Mouse (Mus musculus) liver, embryonic 15.5 days (tissue): ENCODE results near the gene Rbms3. TPM values are rescaled to one million over a fixed set of nuclear protein-coding genes. Genes with fewer than 3 reads are reported as not detected.

Experiments
- ATAC-seq: fragments of 200-750 bp; cut with Nextera tagmentation; 2 replicates; pipeline ENCODE4 v1.8.0; 2017; ENCODE audit warnings: moderate number of reproducible peaks, mild to moderate bottlenecking, moderate library complexity; ENCODE audit not compliant: insufficient read depth
- H3K27ac ChIP-seq: fragments of 300-500 bp; sonication (generic); replicated peaks from 2 replicates; pipeline ENCODE4 v1.5.1; 2015; ENCODE audit warnings: mild to moderate bottlenecking, inconsistent platforms
- H3K27me3 ChIP-seq: fragments of 300-500 bp; sonication (generic); 2 replicates; pipeline ENCODE4 v1.6.1; 2015; ENCODE audit warnings: mild to moderate bottlenecking, inconsistent platforms
- H3K36me3 ChIP-seq: fragments of 300-500 bp; sonication (generic); replicated peaks from 2 replicates; pipeline ENCODE4 v1.6.1; 2015; ENCODE audit warnings: moderate library complexity, mild to moderate bottlenecking, inconsistent platforms
- H3K4me1 ChIP-seq: fragments of 300-500 bp; sonication (generic); replicated peaks from 2 replicates; pipeline ENCODE4 v1.6.1; 2015; ENCODE audit warnings: inconsistent platforms
- H3K4me2 ChIP-seq: fragments of 300-500 bp; sonication (generic); 2 replicates; pipeline ENCODE4 v1.6.1; 2015; ENCODE audit warnings: moderate library complexity, mild to moderate bottlenecking, inconsistent platforms
- H3K4me3 ChIP-seq: fragments of 300-500 bp; sonication (generic); replicated peaks from 2 replicates; pipeline ENCODE4 v1.5.1; 2015; ENCODE audit warnings: mild to moderate bottlenecking, inconsistent platforms
- H3K9ac ChIP-seq: fragments of 300-500 bp; sonication (generic); 2 replicates; pipeline ENCODE4 v1.6.1; 2015; ENCODE audit warnings: moderate library complexity, mild to moderate bottlenecking, inconsistent platforms
- H3K9me3 ChIP-seq: fragments of 300-500 bp; sonication (generic); replicated peaks from 2 replicates; pipeline ENCODE4 v1.6.1; 2016; ENCODE audit warnings: inconsistent platforms
- WGBS: fragments of 180-500 bp; shearing (Covaris S2); methylation state at CpG from one replicate; pipeline ENCODE4 v1.1.7; 2015; ENCODE audit warnings: mixed read lengths; ENCODE audit not compliant: insufficient replicate concordance; 5-methylcytosine and 5-hydroxymethylcytosine counted together
- polyA plus RNA-seq: library from polyadenylated mRNA; unstranded; fragments of >200 nt; fragmentation: Nextera tagmentation; extraction: Ambion mirVana; gene quantifications from 2 replicates; pipeline ENCODE4 v1.2.1, GENCODE M21; 2015

The Rbms3 gene
- 3.0 and 3.3 TPM in 2 replicates for polyA plus RNA-seq

- no peak for ATAC-seq
Measured at GRCm38 (mm10) chr9:117629771-117630170, at the start of gene Rbms3. Rbms3 (minus strand) TSS chr9:117629913.

GRCm38 (mm10) chr9:117673311-117673710 is 43.6 kb upstream of the Rbms3 start:
- Histone ChIP-seq H3K4me3 (no peak overlapping the region), H3K9ac (no peak overlapping the region), H3K36me3 (no peaks in the 10 kb centered on the region), H3K27me3 (no peaks in the 10 kb centered on the region), H3K27ac (no peak overlapping the region), H3K9me3 (no peaks in the 10 kb centered on the region), H3K4me2 (no peak overlapping the region), H3K4me1 (no peaks in the 10 kb centered on the region)
- 46% methylated on average over 5 of the region's 5 CpGs for WGBS
- ATAC-seq, result no peak

More at GRCm38 (mm10) chr9:117629771-117630170, at the start of gene Rbms3:
- Histone ChIP-seq H3K27ac (no peak within 1 kb of the TSS), H3K27me3 (no peaks in the 10 kb centered on the region), H3K4me1 (no peaks in the 10 kb centered on the region), H3K9ac (no peak within 1 kb of the TSS), H3K4me3 (no peak within 1 kb of the TSS), H3K36me3 (no peaks in the 10 kb centered on the region), H3K4me2 (no peak within 1 kb of the TSS), H3K9me3 (no peaks in the 10 kb centered on the region)
- 71% methylated on average over 9 of the region's 9 CpGs for WGBS

- no peak overlapping the region for H3K4me2 ChIP-seq
- H3K4me1 ChIP-seq, result no peaks in the 10 kb centered on the region
- H3K36me3 ChIP-seq, result no peaks in the 10 kb centered on the region
- no peak overlapping the region for H3K4me3 ChIP-seq
- no peak for ATAC-seq
- no peak overlapping the region for H3K27ac ChIP-seq
- H3K9ac ChIP-seq, result no peak overlapping the region
- 60% methylated on average over 2 of the region's 2 CpGs for WGBS
- H3K27me3 ChIP-seq, result no peaks in the 10 kb centered on the region
- H3K9me3 ChIP-seq, result no peaks in the 10 kb centered on the region
Measured at GRCm38 (mm10) chr9:117654626-117655025, 24.9 kb upstream of the Rbms3 start.

- no peak for ATAC-seq
- WGBS, result 14% methylated on average over 5 of the region's 5 CpGs
- Histone ChIP-seq H3K9ac (no peak overlapping the region), H3K4me2 (no peak overlapping the region), H3K27me3 (no peaks in the 10 kb centered on the region), H3K9me3 (no peaks in the 10 kb centered on the region), H3K36me3 (no peaks in the 10 kb centered on the region), H3K4me1 (no peaks in the 10 kb centered on the region), H3K4me3 (no peak overlapping the region), H3K27ac (no peak overlapping the region)
Measured at GRCm38 (mm10) chr9:117653641-117654040, 23.9 kb upstream of the Rbms3 start.

GRCm38 (mm10) chr9:117646131-117646530 is 16.4 kb upstream of the Rbms3 start:
- H3K4me3 ChIP-seq, result no peak overlapping the region
- H3K9ac ChIP-seq, result no peak overlapping the region
- no peaks in the 10 kb centered on the region for H3K27me3 ChIP-seq
- no peaks in the 10 kb centered on the region for H3K36me3 ChIP-seq
- no peak overlapping the region for H3K4me2 ChIP-seq
- no peak for ATAC-seq
- H3K27ac ChIP-seq, result no peak overlapping the region
- 45% methylated on average over 2 of the region's 2 CpGs for WGBS
- no peaks in the 10 kb centered on the region for H3K9me3 ChIP-seq
- no peaks in the 10 kb centered on the region for H3K4me1 ChIP-seq

- WGBS, result 61% methylated on average over 4 of the region's 4 CpGs
- H3K36me3 ChIP-seq, result no peaks in the 10 kb centered on the region
Measured at GRCm38 (mm10) chr9:117641090-117641782, 11.5 kb upstream of the Rbms3 start.

GRCm38 (mm10) chr9:117638623-117639185 is 9.0 kb upstream of the Rbms3 start:
- Histone ChIP-seq H3K9me3 (0 out of 2 replicates have a peak, but pooled peaks cover 6% of the 10 kb centered on the region), H3K36me3 (no peaks in the 10 kb centered on the region), H3K4me1 (no peaks in the 10 kb centered on the region), H3K4me2 (no peak overlapping the region), H3K9ac (no peak overlapping the region), H3K27ac (no peak overlapping the region), H3K4me3 (no peak overlapping the region), H3K27me3 (no peaks in the 10 kb centered on the region)
- 64% methylated on average over 5 of the region's 5 CpGs for WGBS
- ATAC-seq, result no peak

More at GRCm38 (mm10) chr9:117641090-117641782, 11.5 kb upstream of the Rbms3 start:
- 0 out of 2 replicates have a peak, but pooled peaks cover 3% of the 10 kb centered on the region for H3K9me3 ChIP-seq
- H3K4me1 ChIP-seq, result no peaks in the 10 kb centered on the region
- ATAC-seq, result no peak
- no peak overlapping the region for H3K4me3 ChIP-seq
- no peaks in the 10 kb centered on the region for H3K27me3 ChIP-seq
- H3K4me2 ChIP-seq, result no peak overlapping the region
- no peak overlapping the region for H3K27ac ChIP-seq
- no peak overlapping the region for H3K9ac ChIP-seq

GRCm38 (mm10) chr9:117636492-117636891 is 6.8 kb upstream of the Rbms3 start:
- no peak overlapping the region for H3K4me2 ChIP-seq
- H3K4me3 ChIP-seq, result no peak overlapping the region
- H3K27ac ChIP-seq, result no peak overlapping the region
- no peaks in the 10 kb centered on the region for H3K4me1 ChIP-seq
- 0 out of 2 replicates have a peak, but pooled peaks cover 6% of the 10 kb centered on the region for H3K9me3 ChIP-seq
- no peaks in the 10 kb centered on the region for H3K36me3 ChIP-seq
- no peak for ATAC-seq
- H3K9ac ChIP-seq, result no peak overlapping the region
- 66% methylated on average over 8 of the region's 8 CpGs for WGBS
- H3K27me3 ChIP-seq, result no peaks in the 10 kb centered on the region

- Histone ChIP-seq H3K4me1 (no peaks in the 10 kb centered on the region), H3K27ac (no peak overlapping the region), H3K36me3 (no peaks in the 10 kb centered on the region), H3K4me2 (no peak overlapping the region), H3K9me3 (no peaks in the 10 kb centered on the region), H3K9ac (no peak overlapping the region), H3K27me3 (no peaks in the 10 kb centered on the region), H3K4me3 (no peak overlapping the region)
- ATAC-seq, result no peak
Measured at GRCm38 (mm10) chr9:117627173-117627572, 2.5 kb downstream of the Rbms3 start.

GRCm38 (mm10) chr9:117600781-117601180 is 28.9 kb downstream of the Rbms3 start:
- H3K4me3 ChIP-seq, result no peak overlapping the region
- H3K27me3 ChIP-seq, result no peaks in the 10 kb centered on the region
- no peak overlapping the region for H3K4me2 ChIP-seq
- no peaks in the 10 kb centered on the region for H3K9me3 ChIP-seq
- no peak overlapping the region for H3K9ac ChIP-seq
- no peak overlapping the region for H3K27ac ChIP-seq
- no peak for ATAC-seq
- H3K36me3 ChIP-seq, result no peaks in the 10 kb centered on the region
- WGBS, result 62% methylated on average over 5 of the region's 5 CpGs
- no peaks in the 10 kb centered on the region for H3K4me1 ChIP-seq

- WGBS, result 71% methylated on average over 9 of the region's 9 CpGs
- ATAC-seq, result no peak
Measured at GRCm38 (mm10) chr9:117599341-117599740, 30.4 kb downstream of the Rbms3 start.

More at GRCm38 (mm10) chr9:117599341-117599740, 30.4 kb downstream of the Rbms3 start:
- H3K4me3 ChIP-seq, result no peak overlapping the region
- no peaks in the 10 kb centered on the region for H3K4me1 ChIP-seq
- no peaks in the 10 kb centered on the region for H3K9me3 ChIP-seq
- no peak overlapping the region for H3K9ac ChIP-seq
- no peak overlapping the region for H3K27ac ChIP-seq
- H3K27me3 ChIP-seq, result no peaks in the 10 kb centered on the region
- no peaks in the 10 kb centered on the region for H3K36me3 ChIP-seq
- no peak overlapping the region for H3K4me2 ChIP-seq
